Mouse (Mus musculus): ENCODE data around the gene Gm17622. TPM values are rescaled to one million over a fixed set of nuclear protein-coding genes. Genes with fewer than 3 reads are reported as not detected.

The Gm17622 gene
- polyA plus RNA-seq (2014; fragmentation: Nextera tagmentation; extraction: Ambion mirVana), result not detected in 2 replicates

DNA sequence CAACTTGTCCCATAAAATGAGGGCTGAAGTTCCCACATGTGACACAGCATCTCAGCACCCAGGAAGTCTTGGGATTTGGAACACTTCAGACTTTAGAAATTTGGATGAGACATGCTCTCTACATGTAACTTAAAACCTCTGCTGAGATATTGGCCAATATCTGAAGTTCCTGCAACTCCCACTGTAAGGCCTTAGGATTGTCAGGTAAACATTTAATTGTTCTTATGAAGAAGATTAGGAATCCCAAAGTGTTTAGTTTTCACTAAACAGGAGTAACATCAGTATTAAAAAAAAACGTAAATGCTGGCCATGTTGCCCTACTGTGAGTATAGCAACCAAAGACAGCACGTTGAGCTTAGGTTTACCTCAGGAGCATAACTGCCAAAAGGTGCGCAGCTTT lies at the start of gene Gm17622:
TSS of gene Gm17622 (plus strand) at position 301 of the 400 bp plus-strand sequence.
- Histone ChIP-seq H3K9ac (ENCODE audit: low read length) (no peak within 1 kb of the TSS), H3K4me2 (ENCODE audit: low read depth, severe bottlenecking) (no peak within 1 kb of the TSS), H3K27me3 (ENCODE audit: control insufficient read depth, insufficient read depth, low read length) (no peaks in the 10 kb centered on the region), H3K9me3 (ENCODE audit: control insufficient read depth, low read length) (no peaks in the 10 kb centered on the region), H3K36me3 (ENCODE audit: control insufficient read depth, insufficient read depth, low read length) (no peaks in the 10 kb centered on the region), H3K27ac (replicated peaks; ENCODE audit: low read depth, low read length) (no peak within 1 kb of the TSS), H3K4me3 (ENCODE audit: low read depth, low read length) (no peak within 1 kb of the TSS), H3K4me1 (ENCODE audit: control insufficient read depth, insufficient read depth, low read length) (no peaks in the 10 kb centered on the region)
- no peak for ATAC-seq (ENCODE audit: insufficient number of reproducible peaks, low FRiP score, low TSS enrichment, low read depth)
- 96% methylated on average over 3 of the region's 3 CpGs for WGBS
- no peak for DNase-seq (ENCODE audit: low spot score)

DNA sequence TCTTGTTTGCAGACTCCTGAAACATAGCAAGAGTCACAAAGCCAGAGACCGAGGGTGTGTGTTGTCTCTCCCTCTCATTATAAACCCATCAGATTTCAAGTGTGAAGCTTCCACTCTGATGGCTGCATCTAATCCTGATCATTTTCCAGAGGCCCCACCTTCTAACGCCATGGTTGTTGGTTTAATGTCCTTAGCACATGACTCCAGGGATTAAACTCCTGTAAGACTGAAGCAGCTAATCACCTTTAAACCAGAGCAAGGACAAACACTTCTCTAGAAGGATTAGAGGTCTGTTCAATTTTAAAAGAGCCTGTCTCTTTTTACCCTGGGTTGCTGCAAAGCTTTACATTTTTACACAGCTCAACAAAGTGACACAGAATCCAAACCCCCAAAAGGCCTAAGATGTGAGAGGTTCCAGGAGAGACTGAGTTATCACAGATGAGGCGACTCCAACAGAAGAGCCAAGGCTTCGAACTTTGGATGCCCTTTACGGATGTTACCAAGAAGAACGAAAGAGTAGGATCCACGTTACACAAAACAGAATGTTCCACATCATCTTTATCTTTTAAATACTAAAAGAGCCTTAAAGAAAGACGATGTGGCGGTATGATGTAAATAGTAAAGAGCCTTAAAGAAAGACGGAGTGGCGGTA lies 40.2 kb upstream of the Gm17622 start:
- Histone ChIP-seq H3K36me3 (ENCODE audit: control insufficient read depth, insufficient read depth, low read length) (no peaks in the 10 kb centered on the region), H3K9me3 (ENCODE audit: control insufficient read depth, low read length) (no peaks in the 10 kb centered on the region), H3K4me2 (ENCODE audit: low read depth, severe bottlenecking) (no peak overlapping the region), H3K27me3 (ENCODE audit: control insufficient read depth, insufficient read depth, low read length) (no peaks in the 10 kb centered on the region), H3K4me1 (ENCODE audit: control insufficient read depth, insufficient read depth, low read length) (no peaks in the 10 kb centered on the region), H3K4me3 (ENCODE audit: low read depth, low read length) (no peak overlapping the region), H3K9ac (ENCODE audit: low read length) (no peak overlapping the region), H3K27ac (replicated peaks; ENCODE audit: low read depth, low read length) (no peak overlapping the region)
- 86% methylated on average over 11 of the region's 11 CpGs for WGBS
- ATAC-seq (ENCODE audit: insufficient number of reproducible peaks, low FRiP score, low TSS enrichment, low read depth), result no peak
- no peak for DNase-seq (ENCODE audit: low spot score)

DNA sequence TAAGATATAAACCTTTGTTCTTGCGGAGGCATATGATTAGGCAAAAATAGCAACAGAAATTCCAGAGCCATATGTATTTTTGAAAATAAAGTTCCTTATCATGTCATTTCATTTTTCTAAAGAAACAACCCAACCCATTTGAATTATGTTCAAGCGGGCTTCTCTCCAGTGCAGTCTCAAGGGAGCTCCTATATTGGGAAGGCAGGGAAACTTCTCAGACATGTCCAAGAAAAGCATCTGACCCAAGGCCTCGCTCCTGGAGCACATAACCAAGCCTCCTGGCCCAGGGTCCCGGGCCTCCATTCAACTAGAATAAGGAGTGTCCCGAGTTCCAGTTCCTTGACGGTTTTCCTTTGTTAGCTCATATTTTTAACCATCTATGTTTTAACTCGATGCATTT lies 39.7 kb upstream of the Gm17622 start:
- Histone ChIP-seq H3K9ac (ENCODE audit: low read length) (no peak overlapping the region), H3K27me3 (ENCODE audit: control insufficient read depth, insufficient read depth, low read length) (no peaks in the 10 kb centered on the region), H3K36me3 (ENCODE audit: control insufficient read depth, insufficient read depth, low read length) (no peaks in the 10 kb centered on the region), H3K4me3 (ENCODE audit: low read depth, low read length) (no peak overlapping the region), H3K27ac (replicated peaks; ENCODE audit: low read depth, low read length) (no peak overlapping the region), H3K4me1 (ENCODE audit: control insufficient read depth, insufficient read depth, low read length) (no peaks in the 10 kb centered on the region), H3K9me3 (ENCODE audit: control insufficient read depth, low read length) (no peaks in the 10 kb centered on the region), H3K4me2 (ENCODE audit: low read depth, severe bottlenecking) (no peak overlapping the region)
- DNase-seq (ENCODE audit: low spot score) (no peak), ATAC-seq (ENCODE audit: insufficient number of reproducible peaks, low FRiP score, low TSS enrichment, low read depth) (no peak)
- 91% methylated on average over 7 of the region's 7 CpGs for WGBS

DNA sequence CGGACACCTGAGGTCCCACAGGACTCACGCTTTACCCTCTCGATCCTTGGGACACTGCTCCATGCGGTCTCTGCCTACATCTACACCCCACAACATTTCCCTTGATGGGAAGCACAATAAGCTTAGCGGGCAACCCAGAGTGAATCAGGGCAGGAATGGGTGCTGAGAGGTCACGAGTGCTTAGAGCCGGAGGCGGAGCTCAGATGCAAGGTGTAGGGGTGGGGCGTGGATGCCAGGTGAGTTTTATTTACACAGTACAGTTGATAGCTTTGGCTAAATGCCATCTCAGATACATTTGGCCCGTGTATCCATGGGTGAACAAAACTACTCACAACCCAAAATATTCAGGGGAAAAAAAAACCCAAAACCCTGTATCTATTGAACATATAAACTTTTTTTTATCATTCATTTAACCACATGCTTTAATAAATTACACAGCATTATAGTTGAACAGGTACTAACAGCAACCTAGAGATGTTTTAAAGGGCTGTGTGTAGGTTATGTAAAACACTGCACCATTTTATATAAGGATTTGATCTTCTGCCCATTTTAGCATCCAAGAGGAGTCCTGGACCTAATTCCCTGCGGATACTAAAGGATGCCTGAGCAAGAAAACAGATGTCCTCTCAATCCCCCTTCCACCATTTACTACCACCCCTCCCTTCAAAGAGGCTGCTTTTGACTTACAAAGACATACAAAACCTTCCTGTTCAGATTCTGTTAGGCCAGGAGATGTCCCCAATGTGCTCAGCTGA lies 39.0 kb upstream of the Gm17622 start:
- no peaks in the 10 kb centered on the region for H3K4me1 ChIP-seq (ENCODE audit: control insufficient read depth, insufficient read depth, low read length)
- 89% methylated on average over 11 of the region's 11 CpGs for WGBS
- no peak overlapping the region for H3K4me3 ChIP-seq (ENCODE audit: low read depth, low read length)
- H3K27me3 ChIP-seq (ENCODE audit: control insufficient read depth, insufficient read depth, low read length), result no peaks in the 10 kb centered on the region
- no peaks in the 10 kb centered on the region for H3K9me3 ChIP-seq (ENCODE audit: control insufficient read depth, low read length)
- no peak overlapping the region for H3K4me2 ChIP-seq (ENCODE audit: low read depth, severe bottlenecking)
- H3K27ac ChIP-seq (replicated peaks; ENCODE audit: low read depth, low read length), result no peak overlapping the region
- no peaks in the 10 kb centered on the region for H3K36me3 ChIP-seq (ENCODE audit: control insufficient read depth, insufficient read depth, low read length)
- no peak for ATAC-seq (ENCODE audit: insufficient number of reproducible peaks, low FRiP score, low TSS enrichment, low read depth)
- H3K9ac ChIP-seq (ENCODE audit: low read length), result no peak overlapping the region
- no peak for DNase-seq (ENCODE audit: low spot score)

DNA sequence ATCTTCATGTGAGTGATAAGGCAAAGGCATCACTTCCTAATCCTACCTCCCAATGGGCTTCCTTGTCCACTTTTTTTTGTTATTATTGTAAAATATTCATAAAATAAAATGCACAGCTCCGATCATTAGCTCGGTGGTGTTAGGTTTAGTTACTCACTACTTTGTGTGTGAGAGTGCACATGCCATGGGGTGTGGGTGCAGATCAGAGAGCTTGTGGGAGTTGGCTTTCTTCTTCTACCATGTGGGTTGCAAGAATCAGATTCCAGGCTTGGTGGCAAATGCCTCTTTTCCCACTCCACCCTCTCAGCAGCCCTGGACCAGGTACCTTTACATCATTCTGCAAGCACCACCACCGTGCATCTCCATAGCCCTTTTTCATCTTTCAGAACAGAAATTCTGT lies 37.9 kb upstream of the Gm17622 start:
- Histone ChIP-seq H3K27ac (replicated peaks; ENCODE audit: low read depth, low read length) (no peak overlapping the region), H3K9me3 (ENCODE audit: control insufficient read depth, low read length) (no peaks in the 10 kb centered on the region), H3K4me1 (ENCODE audit: control insufficient read depth, insufficient read depth, low read length) (no peaks in the 10 kb centered on the region), H3K9ac (ENCODE audit: low read length) (no peak overlapping the region), H3K36me3 (ENCODE audit: control insufficient read depth, insufficient read depth, low read length) (no peaks in the 10 kb centered on the region), H3K27me3 (ENCODE audit: control insufficient read depth, insufficient read depth, low read length) (no peaks in the 10 kb centered on the region), H3K4me2 (ENCODE audit: low read depth, severe bottlenecking) (no peak overlapping the region), H3K4me3 (ENCODE audit: low read depth, low read length) (no peak overlapping the region)
- DNase-seq (ENCODE audit: low spot score), result no peak
- ATAC-seq (ENCODE audit: insufficient number of reproducible peaks, low FRiP score, low TSS enrichment, low read depth), result no peak
- WGBS, result 91% methylated on average over 3 of the region's 3 CpGs

DNA sequence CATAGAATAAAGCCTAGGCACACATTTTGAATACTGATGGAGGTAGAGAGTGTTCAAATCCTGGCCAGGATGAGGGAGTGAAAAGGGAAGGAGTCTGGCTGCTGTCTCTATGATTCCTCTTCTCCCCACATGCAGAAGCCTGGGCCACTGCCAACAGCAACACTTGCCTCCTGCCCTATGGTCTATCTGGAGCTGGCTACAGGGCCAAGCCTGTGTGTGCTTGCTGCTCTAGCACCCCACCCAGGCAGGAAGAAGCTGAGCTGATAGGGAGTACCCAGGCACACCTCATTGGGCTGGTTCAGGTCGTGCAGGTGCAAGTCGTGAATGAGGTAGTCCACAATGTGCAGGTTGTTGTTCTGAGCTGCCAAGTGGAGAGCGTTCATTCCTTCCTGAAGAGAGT lies 36.2 kb upstream of the Gm17622 start:
- WGBS, result 67% methylated on average over 3 of the region's 3 CpGs
- no peaks in the 10 kb centered on the region for H3K36me3 ChIP-seq (ENCODE audit: control insufficient read depth, insufficient read depth, low read length)
- no peak for DNase-seq (ENCODE audit: low spot score)

DNA sequence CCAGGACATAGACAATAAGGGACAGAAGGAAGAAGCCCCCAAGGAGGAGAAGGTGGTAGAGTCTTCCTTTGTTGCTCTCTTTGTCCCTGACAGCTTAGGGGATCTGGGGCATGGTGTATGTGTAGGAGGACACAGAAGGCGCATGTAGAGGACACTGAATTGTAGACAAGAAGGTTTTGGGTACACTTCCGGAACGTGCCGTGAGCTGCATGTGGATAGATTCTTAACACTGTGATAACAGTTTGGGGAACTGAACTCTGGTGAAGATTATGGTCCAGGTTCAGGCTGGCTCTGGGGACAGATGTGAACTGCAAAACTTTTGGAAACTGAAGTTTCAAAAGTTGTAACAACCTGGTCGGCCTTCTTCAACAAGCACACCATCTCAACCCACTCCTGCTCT lies 33.0 kb upstream of the Gm17622 start:
- no peak overlapping the region for H3K9ac ChIP-seq (ENCODE audit: low read length)
- no peak overlapping the region for H3K4me3 ChIP-seq (ENCODE audit: low read depth, low read length)
- WGBS, result 92% methylated on average over 5 of the region's 5 CpGs

More for the DNA sequence above, 36.2 kb upstream of the Gm17622 start:
- no peak overlapping the region for H3K9ac ChIP-seq (ENCODE audit: low read length)
- no peak overlapping the region for H3K4me2 ChIP-seq (ENCODE audit: low read depth, severe bottlenecking)
- H3K4me1 ChIP-seq (ENCODE audit: control insufficient read depth, insufficient read depth, low read length), result no peaks in the 10 kb centered on the region
- no peak for ATAC-seq (ENCODE audit: insufficient number of reproducible peaks, low FRiP score, low TSS enrichment, low read depth)
- no peaks in the 10 kb centered on the region for H3K27me3 ChIP-seq (ENCODE audit: control insufficient read depth, insufficient read depth, low read length)
- H3K27ac ChIP-seq (replicated peaks; ENCODE audit: low read depth, low read length), result no peak overlapping the region
- no peak overlapping the region for H3K4me3 ChIP-seq (ENCODE audit: low read depth, low read length)
- no peaks in the 10 kb centered on the region for H3K9me3 ChIP-seq (ENCODE audit: control insufficient read depth, low read length)

DNA sequence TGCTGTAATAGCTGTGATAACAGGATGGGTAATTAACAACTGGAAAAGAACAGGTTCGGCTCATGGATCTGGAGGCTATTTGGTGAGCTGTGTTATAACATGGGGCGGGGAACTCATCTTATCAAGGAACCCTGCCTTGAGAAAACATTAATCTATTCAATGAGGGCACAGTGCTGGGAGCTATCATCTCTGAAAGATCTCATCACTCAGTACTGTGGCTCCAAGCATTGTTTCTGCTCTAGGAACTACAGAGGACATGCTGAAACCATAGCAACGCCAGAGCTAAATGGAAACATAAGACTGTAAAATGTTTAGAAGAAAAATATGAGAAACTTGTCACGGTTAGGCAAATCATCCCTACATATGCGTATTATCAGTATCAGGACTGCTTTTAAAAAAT lies 32.5 kb upstream of the Gm17622 start:
- Histone ChIP-seq H3K4me2 (ENCODE audit: low read depth, severe bottlenecking) (no peak overlapping the region), H3K9me3 (ENCODE audit: control insufficient read depth, low read length) (no peaks in the 10 kb centered on the region), H3K9ac (ENCODE audit: low read length) (no peak overlapping the region), H3K27ac (replicated peaks; ENCODE audit: low read depth, low read length) (no peak overlapping the region), H3K27me3 (ENCODE audit: control insufficient read depth, insufficient read depth, low read length) (no peaks in the 10 kb centered on the region), H3K4me3 (ENCODE audit: low read depth, low read length) (no peak overlapping the region), H3K4me1 (ENCODE audit: control insufficient read depth, insufficient read depth, low read length) (no peaks in the 10 kb centered on the region), H3K36me3 (ENCODE audit: control insufficient read depth, insufficient read depth, low read length) (no peaks in the 10 kb centered on the region)
- ATAC-seq (ENCODE audit: insufficient number of reproducible peaks, low FRiP score, low TSS enrichment, low read depth) (no peak), DNase-seq (ENCODE audit: low spot score) (no peak)
- WGBS, result 88% methylated on average over 5 of the region's 5 CpGs

More for the DNA sequence above, 33.0 kb upstream of the Gm17622 start:
- ATAC-seq (ENCODE audit: insufficient number of reproducible peaks, low FRiP score, low TSS enrichment, low read depth) (no peak), DNase-seq (ENCODE audit: low spot score) (no peak)
- H3K27ac ChIP-seq (replicated peaks; ENCODE audit: low read depth, low read length), result no peak overlapping the region
- no peak overlapping the region for H3K4me2 ChIP-seq (ENCODE audit: low read depth, severe bottlenecking)
- H3K4me1 ChIP-seq (ENCODE audit: control insufficient read depth, insufficient read depth, low read length), result no peaks in the 10 kb centered on the region
- no peaks in the 10 kb centered on the region for H3K36me3 ChIP-seq (ENCODE audit: control insufficient read depth, insufficient read depth, low read length)
- H3K9me3 ChIP-seq (ENCODE audit: control insufficient read depth, low read length), result no peaks in the 10 kb centered on the region
- no peaks in the 10 kb centered on the region for H3K27me3 ChIP-seq (ENCODE audit: control insufficient read depth, insufficient read depth, low read length)

Measured in limb, embryonic 11.5 days (tissue).